Mouse (Mus musculus) brown adipose tissue, adult 24 weeks (tissue): Measurements from ENCODE around the gene Socs1. TPM values are rescaled to one million over a fixed set of nuclear protein-coding genes. Genes with fewer than 3 reads are reported as not detected.

Experiments
- H3K27ac ChIP-seq: fragments of 200-500 bp; replicated peaks from 2 replicates; pipeline ENCODE4 v1.5.1; 2012; ENCODE audit warnings: low read depth, mild to moderate bottlenecking, low read length
- H3K4me1 ChIP-seq: fragments of 200-500 bp; 2 replicates; pipeline ENCODE4 v1.6.1; 2012; ENCODE audit warnings: low read length, mixed read lengths; ENCODE audit not compliant: control insufficient read depth, insufficient read depth, insufficient read length
- H3K4me3 ChIP-seq: fragments of 200-500 bp; 2 replicates; pipeline ENCODE4 v1.5.1; 2012; ENCODE audit warnings: low read depth, mild to moderate bottlenecking, low read length, moderate library complexity; ENCODE audit not compliant: insufficient read depth
- polyA plus RNA-seq: library from polyadenylated mRNA; stranded (reverse); fragments of >200 nt; gene quantifications from 2 replicates; pipeline ENCODE4 v1.2.4, GENCODE M21; 2012; ENCODE audit not compliant: missing spikeins, insufficient read depth, insufficient read length

The Socs1 gene
- polyA plus RNA-seq = 0.54 TPM in 1 of 2 replicates, not detected in the other

DNA sequence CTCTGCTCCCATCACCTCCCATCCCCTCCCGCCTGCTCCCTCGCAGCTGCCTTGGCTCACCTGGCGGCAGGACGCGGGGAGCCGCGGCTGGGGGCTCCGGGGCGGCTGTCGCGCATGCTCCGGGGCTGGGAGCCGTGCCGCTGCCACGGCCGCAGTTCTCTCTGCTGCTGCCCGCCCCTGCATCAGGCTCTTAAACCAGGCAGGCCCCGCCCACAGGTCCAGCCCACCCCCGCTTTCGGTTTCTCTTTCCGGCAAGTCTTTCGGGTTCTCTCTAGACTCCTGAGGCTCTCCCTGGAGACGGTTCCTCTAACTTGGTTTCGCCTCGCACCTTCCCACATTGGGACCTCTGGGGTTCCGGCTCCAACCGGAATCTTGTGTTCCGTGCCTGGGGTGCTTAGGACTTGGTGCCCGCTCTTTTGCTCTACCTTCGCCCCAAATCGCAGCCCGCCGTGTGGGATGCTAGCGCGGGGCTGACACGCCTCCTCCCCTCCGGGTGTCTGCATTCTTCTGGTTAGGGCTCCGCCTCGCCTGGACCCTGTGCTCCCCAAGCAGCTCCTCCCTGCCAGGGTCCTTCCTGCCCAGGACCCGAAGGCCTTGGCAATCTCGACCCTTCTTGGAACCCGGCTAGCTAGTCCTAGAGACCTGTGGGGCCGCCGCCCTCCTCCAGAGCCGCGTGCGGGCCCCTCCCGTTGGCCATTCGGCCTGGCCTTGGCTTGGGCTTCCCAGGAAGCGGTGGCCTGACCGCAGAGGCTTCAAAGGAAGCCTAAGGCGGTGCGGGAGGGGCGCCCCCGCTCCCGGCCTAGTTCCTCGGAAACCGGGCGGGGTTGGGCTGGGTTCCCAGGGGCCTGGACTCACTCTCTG, at the start of gene Socs1:
Gene Socs1, minus strand, starts transcription at position 166 of the 861 bp plus-strand sequence.
- Histone ChIP-seq H3K4me3 (peak within 1 kb of the TSS; percentile 92), H3K27ac (peak within 1 kb of the TSS; percentile 92), H3K4me1 (no peaks in the 10 kb centered on the region)

DNA sequence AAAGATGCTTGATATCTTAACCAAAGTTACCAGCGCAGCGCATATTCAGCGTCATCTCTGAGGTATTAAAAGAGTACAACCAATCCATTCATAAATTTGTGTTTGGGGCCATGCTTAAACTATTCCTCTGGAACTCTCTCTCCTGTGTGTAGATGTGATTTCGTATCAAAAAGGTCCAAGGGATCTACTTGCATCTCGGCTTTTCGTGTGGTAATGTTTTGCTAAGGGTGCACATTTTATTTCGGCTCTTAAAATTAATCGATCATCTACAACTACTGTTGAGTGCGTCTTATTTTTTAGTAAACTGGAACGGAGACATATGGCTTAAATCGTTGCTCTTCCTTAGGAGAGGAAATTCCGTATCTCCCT, 49.2 kb upstream of the Socs1 start:
- Histone ChIP-seq H3K4me3 (peak overlapping the region; percentile 7; the same call in 1 of the 2 replicates), H3K27ac (no peak overlapping the region)

DNA sequence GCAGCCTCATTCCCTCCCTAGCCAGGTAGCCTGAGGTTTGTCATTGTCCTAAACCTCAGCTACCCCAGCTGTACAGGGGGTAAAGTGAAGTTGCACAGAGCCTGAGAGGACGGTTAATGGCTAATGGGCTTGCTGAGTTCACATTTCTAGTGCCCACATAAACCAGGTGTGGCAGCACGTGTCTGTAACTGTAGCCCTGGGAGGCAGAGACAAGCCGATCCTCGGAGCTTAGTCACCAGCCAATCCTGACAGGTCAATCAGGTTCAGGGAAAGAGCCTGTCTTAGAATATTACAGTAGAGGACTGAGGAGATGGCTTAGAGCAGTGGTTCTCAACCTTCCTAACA, 43.1 kb upstream of the Socs1 start:
- H3K27ac ChIP-seq = no peak overlapping the region
- peaks cover 6% of the 10 kb centered on the region; the same call in 1 of the 2 replicates for H3K4me1 ChIP-seq
- H3K4me3 ChIP-seq = no peak overlapping the region

More for the DNA sequence above, 49.2 kb upstream of the Socs1 start:
- H3K4me1 ChIP-seq = no peaks in the 10 kb centered on the region; the same call in 1 of the 2 replicates

DNA sequence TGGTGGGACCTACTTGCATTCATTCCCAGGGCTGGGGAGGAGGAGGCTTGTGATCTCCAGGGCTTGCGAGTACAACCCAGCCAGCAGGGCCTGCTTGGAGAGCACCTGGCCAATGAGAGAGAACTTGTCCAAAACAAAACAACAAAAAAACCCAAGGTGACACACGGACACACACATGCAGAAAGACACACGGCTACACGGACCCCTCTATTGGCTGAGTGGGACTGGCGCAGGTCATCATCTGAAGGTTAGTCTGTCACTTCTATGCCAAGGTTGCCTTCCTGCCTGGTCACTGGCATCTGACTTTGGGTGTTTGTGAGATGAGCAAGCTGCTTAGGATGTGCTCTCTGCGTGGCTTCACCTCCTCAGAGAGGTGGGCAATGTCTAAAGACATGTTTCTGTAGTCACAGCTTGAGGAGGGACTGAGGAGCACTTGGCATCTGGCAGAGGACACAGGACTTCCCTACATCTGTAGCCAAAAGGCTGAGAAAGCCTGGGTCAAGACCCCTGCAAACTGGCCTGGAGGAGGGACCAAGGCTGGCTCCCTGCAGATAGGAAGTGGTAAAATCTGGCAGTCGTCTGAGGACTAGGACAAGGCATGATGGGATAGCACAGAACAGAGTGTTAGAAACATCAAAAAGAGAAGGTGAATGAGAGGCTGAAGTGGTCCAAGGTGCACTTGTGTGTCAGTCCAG, 42.6 kb upstream of the Socs1 start:
- H3K4me3 ChIP-seq = no peak overlapping the region
- H3K27ac ChIP-seq = no peak overlapping the region
- H3K4me1 ChIP-seq = peaks cover 6% of the 10 kb centered on the region; the same call in 1 of the 2 replicates

DNA sequence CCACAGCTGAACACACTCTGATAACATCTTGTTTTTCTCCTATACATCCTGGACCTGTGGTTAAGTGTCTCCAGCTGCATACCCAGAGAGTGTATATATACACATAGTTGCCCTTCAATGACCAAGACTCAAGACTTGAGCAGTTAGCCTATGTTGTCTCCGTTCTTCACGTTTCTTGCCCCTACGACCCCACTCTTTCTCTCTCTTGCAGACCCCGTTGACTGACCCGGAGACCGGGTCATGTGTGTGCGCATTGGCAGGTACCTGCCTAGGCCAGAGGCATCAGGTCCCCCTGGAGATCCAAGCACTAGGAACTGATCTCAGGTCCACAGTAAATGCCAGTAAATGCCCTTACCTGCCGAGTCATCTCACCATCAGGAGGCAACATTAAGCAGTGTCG, 41.9 kb upstream of the Socs1 start:
- H3K27ac ChIP-seq = no peak overlapping the region
- H3K4me3 ChIP-seq = no peak overlapping the region

DNA sequence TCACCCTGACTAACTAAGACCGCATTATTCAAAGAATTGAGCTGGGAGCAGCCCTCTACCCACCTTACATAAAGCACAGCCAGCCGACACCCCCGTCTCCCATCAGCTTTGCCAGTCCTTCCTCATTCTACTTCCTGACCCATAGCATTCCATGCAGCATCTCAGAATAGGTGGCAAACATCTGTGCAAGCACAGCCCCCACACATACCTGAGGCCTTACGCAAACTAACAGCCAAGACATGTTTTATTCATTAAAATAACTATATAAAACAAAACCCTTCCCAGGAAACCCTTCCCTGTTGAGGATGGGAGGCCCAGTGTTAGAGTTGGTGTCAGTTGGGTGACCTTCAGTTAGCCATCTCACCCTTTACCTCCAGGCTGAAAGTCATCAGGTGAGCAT, 40.5 kb upstream of the Socs1 start:
- H3K27ac ChIP-seq = no peak overlapping the region
- H3K4me1 ChIP-seq = peaks cover 6% of the 10 kb centered on the region; the same call in 1 of the 2 replicates
- no peak overlapping the region for H3K4me3 ChIP-seq

More for the DNA sequence above, 41.9 kb upstream of the Socs1 start:
- peaks cover 6% of the 10 kb centered on the region; the same call in 1 of the 2 replicates for H3K4me1 ChIP-seq

DNA sequence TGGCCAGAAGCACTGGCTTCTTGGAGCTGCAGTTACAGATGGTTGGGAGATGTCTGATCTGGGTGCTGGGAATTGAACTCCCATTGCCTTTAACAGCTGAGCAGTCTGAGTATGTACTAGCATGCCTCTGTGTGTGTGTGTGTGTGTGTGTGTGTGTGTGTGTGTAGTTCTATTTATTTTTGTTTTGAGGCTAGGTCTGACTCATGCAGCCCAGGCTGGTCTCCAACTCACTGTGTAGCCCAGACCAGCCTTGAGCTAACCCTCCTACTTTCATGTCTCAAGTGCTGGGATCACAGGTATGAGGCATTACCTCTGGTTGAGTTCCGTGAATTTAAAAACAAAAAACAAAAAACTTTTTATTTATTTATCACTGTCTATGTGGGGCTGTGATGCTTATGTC, 39.2 kb upstream of the Socs1 start:
- no peak overlapping the region for H3K27ac ChIP-seq
- no peak overlapping the region for H3K4me3 ChIP-seq

DNA sequence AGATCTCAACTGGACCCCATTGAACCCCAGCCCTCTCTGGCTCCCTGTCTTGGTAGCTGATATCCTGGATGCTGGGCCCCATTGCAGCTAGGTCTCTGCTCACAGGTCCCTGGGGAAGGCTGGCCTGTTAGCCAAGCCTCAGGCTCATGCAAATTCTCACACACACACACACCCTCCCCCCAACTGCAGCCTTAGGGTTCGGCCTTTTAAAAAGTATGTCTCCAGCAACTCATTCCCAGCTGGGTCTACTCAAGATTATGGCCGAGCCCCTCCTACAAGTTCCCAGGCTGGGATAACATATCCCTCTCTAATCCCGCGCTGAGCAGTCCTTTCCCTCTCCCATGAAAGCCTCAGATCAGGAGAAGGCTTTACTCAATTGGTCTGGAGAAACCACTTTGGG, 36.1 kb upstream of the Socs1 start:
- H3K4me3 ChIP-seq = no peak overlapping the region
- peaks cover 4% of the 10 kb centered on the region; the same call in 1 of the 2 replicates for H3K4me1 ChIP-seq
- H3K27ac ChIP-seq = no peak overlapping the region

More for the DNA sequence above, 39.2 kb upstream of the Socs1 start:
- H3K4me1 ChIP-seq = peaks cover 6% of the 10 kb centered on the region; the same call in 1 of the 2 replicates

DNA sequence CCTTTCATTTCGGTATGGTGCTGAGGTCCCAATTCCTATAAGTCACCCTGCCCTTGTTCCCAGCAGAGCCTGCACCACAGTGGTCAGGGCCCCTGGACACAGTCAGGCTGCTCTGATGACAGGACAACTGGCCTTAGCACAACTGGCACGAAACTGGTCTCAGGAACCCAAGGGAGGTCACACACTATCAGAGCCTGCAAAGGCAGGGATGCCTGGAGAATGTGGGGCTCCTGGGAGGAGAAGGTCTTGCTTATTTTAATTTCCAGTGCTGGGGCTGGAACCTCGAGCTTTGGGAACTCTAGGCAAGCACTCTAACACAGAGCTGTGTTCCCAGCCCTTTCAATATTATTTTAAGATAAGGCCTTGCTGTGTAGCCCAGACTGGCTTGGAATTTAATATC, 34.6 kb upstream of the Socs1 start:
- H3K27ac ChIP-seq = no peak overlapping the region
- no peak overlapping the region for H3K4me3 ChIP-seq
- no peaks in the 10 kb centered on the region for H3K4me1 ChIP-seq

DNA sequence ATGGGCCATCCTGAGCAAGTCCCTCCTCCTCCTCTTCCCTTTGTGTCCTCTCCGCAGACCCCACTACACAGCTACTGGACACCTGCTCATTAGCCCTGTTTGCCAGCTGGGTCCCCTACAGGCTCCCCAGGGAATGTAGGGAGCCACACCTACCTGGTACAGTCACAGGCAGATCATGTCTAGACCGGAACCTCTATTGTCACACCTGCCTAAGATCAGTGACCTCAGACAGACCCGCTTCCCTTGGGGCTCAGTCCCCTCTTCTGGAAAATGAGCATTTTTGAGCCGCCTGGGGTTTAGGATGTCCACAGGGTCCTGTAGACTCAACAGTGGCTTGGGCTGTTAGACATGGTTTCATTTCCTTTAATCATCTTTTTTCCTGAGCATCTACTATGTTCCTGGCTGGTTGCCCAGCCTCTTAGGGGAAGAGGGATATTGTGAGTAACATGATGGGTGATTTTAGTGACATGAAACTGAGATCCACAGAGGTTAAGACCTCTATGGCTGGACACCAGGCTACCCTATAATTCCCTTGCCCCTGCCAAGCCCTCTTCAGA, 33.3 kb upstream of the Socs1 start:
- Histone ChIP-seq H3K4me3 (no peak overlapping the region), H3K27ac (no peak overlapping the region), H3K4me1 (no peaks in the 10 kb centered on the region)

DNA sequence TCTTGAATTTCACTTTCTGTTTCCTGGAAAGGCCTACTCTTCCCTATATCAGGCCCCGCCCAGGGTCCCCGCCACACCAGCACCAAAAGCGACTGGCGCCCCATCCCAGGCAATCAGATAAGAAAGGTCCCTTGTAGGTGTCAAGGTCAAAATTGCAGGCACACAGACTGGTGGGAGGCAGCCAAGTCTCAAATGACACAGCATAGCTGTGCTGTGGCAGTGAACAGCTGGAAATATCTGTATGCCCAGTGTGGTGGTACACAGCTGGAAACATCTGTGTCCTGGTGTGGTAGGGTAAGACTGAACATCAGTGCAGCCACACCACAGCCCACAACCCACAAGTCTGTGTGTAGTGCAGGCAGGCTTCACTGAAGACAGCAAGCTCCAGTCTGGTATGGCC, 29.5 kb upstream of the Socs1 start:
- Histone ChIP-seq H3K27ac (no peak overlapping the region), H3K4me3 (no peak overlapping the region), H3K4me1 (no peaks in the 10 kb centered on the region)

DNA sequence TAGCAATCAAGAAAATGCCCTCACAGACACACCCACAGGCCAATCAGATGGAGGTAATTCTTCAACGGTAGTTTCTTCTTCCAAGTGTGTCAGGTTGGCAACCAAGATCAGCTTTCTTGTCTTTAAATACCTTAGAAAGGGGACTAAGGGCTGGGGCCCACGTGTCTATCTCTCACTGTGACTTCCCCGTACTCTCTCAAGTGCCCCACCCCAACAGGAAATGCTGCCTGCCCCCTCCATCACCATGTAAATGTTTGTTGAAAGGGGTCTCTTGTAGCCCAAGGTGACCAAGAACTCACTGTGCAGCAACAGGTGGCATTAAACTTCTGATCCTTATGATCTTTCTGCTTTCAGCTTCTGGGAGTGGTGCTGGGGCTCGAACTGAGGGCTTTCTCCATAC, 28.4 kb upstream of the Socs1 start:
- Histone ChIP-seq H3K4me3 (no peak overlapping the region), H3K4me1 (no peaks in the 10 kb centered on the region), H3K27ac (no peak overlapping the region)

DNA sequence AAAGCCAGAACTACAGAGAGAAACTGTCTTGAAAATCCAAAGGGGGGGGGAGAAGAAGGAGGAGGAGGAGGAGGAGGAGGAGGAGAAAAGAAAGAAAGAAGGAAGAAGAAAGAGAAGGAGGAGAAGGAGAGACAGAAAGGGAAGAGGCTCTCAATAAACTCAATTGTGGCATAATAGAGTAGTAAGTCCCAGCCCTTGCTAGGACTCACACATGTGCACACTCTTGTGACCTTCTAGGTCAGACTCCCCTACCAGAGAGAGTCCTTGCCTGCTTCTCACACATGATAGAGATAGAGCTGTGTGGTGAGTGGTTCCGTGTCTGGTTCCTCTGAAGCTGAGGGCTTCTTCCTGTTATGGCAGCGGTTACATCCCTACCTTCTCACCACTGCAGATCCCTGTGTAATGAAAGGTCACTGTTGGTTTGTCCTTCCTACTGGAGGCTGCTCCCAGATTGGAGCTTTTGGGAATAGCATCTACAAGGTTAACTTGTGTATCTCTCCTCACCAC, 27.6 kb upstream of the Socs1 start, which contains the start of gene Gm11172:
Gene Gm11172, plus strand, starts transcription at position 51 of the 507 bp plus-strand sequence.
- Histone ChIP-seq H3K4me1 (no peaks in the 10 kb centered on the region), H3K27ac (no peak within 1 kb of the TSS), H3K4me3 (no peak within 1 kb of the TSS)

DNA sequence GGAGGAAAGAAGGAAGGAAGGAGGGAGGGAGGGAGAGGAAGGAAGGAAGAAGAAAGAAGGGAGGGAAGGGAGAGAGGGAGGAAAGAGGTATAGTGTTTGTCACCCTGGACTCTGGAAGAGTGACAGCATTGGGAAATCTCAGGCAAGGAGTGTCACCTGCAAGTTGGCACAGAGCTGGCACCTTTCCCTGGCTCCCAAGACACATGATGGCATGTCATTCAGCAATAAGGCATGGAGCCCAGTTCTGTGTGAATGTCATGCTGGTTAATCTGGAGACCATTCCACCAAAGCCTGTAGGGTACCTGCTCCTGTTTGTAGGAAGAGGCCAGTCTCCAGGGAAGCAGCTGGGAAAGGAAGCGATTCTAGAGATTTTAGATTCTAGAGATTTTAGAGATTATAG, 25.0 kb upstream of the Socs1 start:
- no peaks in the 10 kb centered on the region for H3K4me1 ChIP-seq
- no peak overlapping the region for H3K4me3 ChIP-seq

More for the DNA sequence above, 25.0 kb upstream of the Socs1 start:
- no peak overlapping the region for H3K27ac ChIP-seq
